Mouse (Mus musculus): ENCODE data around the gene Mdga2.

The Mdga2 gene

GRCm38 (mm10) chr12:67222221-67223025 lies at the start of gene Mdga2:
TSS of gene Mdga2 (minus strand) at chr12:67222549.
- peak; percentile 47 to 63 for DNase-seq (ENCODE audit: low spot score in 2 of 2)

GRCm38 (mm10) chr12:67267409-67267808 lies 45.1 kb upstream of the Mdga2 start:
- DNase-seq (ENCODE audit: low spot score in 2 of 2) = no peak

- no peak for DNase-seq (ENCODE audit: low spot score in 2 of 2)
Observed at GRCm38 (mm10) chr12:67223530-67223929, 1.2 kb upstream of the Mdga2 start.

- DNase-seq (ENCODE audit: low spot score in 2 of 2) = peak; percentile 58 to 62
Observed at GRCm38 (mm10) chr12:67221329-67222220, 774 bp downstream of the Mdga2 start.

GRCm38 (mm10) chr12:67220641-67221231 lies 1.6 kb downstream of the Mdga2 start:
- DNase-seq (ENCODE audit: low spot score in 2 of 2) = peak; percentile 58

- no peak for DNase-seq (ENCODE audit: low spot score in 2 of 2)
Observed at GRCm38 (mm10) chr12:67220041-67220440, 2.3 kb downstream of the Mdga2 start.

- DNase-seq (ENCODE audit: low spot score in 2 of 2) = no peak
Observed at GRCm38 (mm10) chr12:67219564-67219963, 2.8 kb downstream of the Mdga2 start.

GRCm38 (mm10) chr12:67212801-67213200 lies 9.5 kb downstream of the Mdga2 start:
- DNase-seq (ENCODE audit: low spot score in 2 of 2) = no peak

- no peak for DNase-seq (ENCODE audit: low spot score in 2 of 2)
Observed at GRCm38 (mm10) chr12:67178155-67178554, 44.2 kb downstream of the Mdga2 start.

- no peak for DNase-seq (ENCODE audit: low spot score in 2 of 2)
Observed at GRCm38 (mm10) chr12:67156569-67157237, 65.6 kb downstream of the Mdga2 start.

GRCm38 (mm10) chr12:67153077-67153476 lies 69.3 kb downstream of the Mdga2 start:
- DNase-seq (ENCODE audit: low spot score in 2 of 2) = no peak

- DNase-seq (ENCODE audit: low spot score in 2 of 2) = no peak
Observed at GRCm38 (mm10) chr12:67141605-67142004, 80.7 kb downstream of the Mdga2 start.

GRCm38 (mm10) chr12:67140131-67140530 lies 82.2 kb downstream of the Mdga2 start:
- DNase-seq (ENCODE audit: low spot score in 2 of 2) = no peak

GRCm38 (mm10) chr12:67127457-67127856 lies 94.9 kb downstream of the Mdga2 start:
- DNase-seq (ENCODE audit: low spot score in 2 of 2) = no peak

- no peak for DNase-seq (ENCODE audit: low spot score in 2 of 2)
Observed at GRCm38 (mm10) chr12:67123874-67124273, 98.5 kb downstream of the Mdga2 start.

- no peak for DNase-seq (ENCODE audit: low spot score in 2 of 2)
Observed at GRCm38 (mm10) chr12:67118652-67119515, 103.5 kb downstream of the Mdga2 start.

- no peak for DNase-seq (ENCODE audit: low spot score in 2 of 2)
Observed at GRCm38 (mm10) chr12:67104171-67104570, 118.2 kb downstream of the Mdga2 start.

GRCm38 (mm10) chr12:67094414-67094813 lies 127.9 kb downstream of the Mdga2 start:
- DNase-seq (ENCODE audit: low spot score in 2 of 2) = no peak

GRCm38 (mm10) chr12:67090420-67090965 lies 131.9 kb downstream of the Mdga2 start:
- DNase-seq (ENCODE audit: low spot score in 2 of 2) = no peak
